Mouse (Mus musculus) myocyte (in vitro differentiated cells): Measurements from ENCODE around the gene Car5a. TPM values are rescaled to one million over a fixed set of nuclear protein-coding genes. Genes with fewer than 3 reads are reported as not detected.

Source experiments
- H3K27me3 ChIP-seq: one replicate; pipeline ENCODE4 v1.6.1; 2011; ENCODE audit not compliant: control insufficient read depth, insufficient read depth, insufficient read length
- H3K36me3 ChIP-seq: one replicate; pipeline ENCODE4 v1.6.1; 2011; ENCODE audit not compliant: control insufficient read depth, insufficient read depth
- H3K4me2 ChIP-seq: one replicate; pipeline ENCODE4 v1.6.1; 2011; ENCODE audit warnings: low read depth, control low read depth
- H3K4me3 ChIP-seq: one replicate; pipeline ENCODE4 v1.5.1; 2011; ENCODE audit warnings: mild to moderate bottlenecking, control low read depth, moderate library complexity
- H3K79me2 ChIP-seq: one replicate; pipeline ENCODE4 v1.6.1; 2011; ENCODE audit not compliant: control insufficient read depth, insufficient read depth
- H3ac ChIP-seq: one replicate; pipeline ENCODE4 v1.6.1; 2011; ENCODE audit not compliant: control insufficient read depth, insufficient read length
- CEBPB ChIP-seq: IDR thresholded peaks from 2 replicates; pipeline ENCODE4 v1.6.1; 2011; ENCODE audit warnings: mild to moderate bottlenecking, moderate library complexity; ENCODE audit not compliant: poor library complexity, insufficient read depth, severe bottlenecking
- E2F4 ChIP-seq: IDR thresholded peaks from one replicate; pipeline ENCODE4 v1.6.1; 2011; ENCODE audit warnings: mild to moderate bottlenecking, control low read depth, moderate library complexity; ENCODE audit not compliant: insufficient read depth
- MAX ChIP-seq: IDR thresholded peaks from one replicate; pipeline ENCODE4 v1.6.1; 2011; ENCODE audit warnings: low read depth, mild to moderate bottlenecking, control low read depth
- MYOD1 ChIP-seq, 3 experiments: IDR thresholded peaks; one replicate each; pipeline ENCODE4 v1.6.1; 2011; ENCODE audit warnings: control low read depth in 2 of 3, low read depth in 2 of 3, mild to moderate bottlenecking in 2 of 3, moderate library complexity in 1 of 3; ENCODE audit not compliant: insufficient read length in 2 of 3, control insufficient read depth in 1 of 3
- MYOG ChIP-seq, 3 experiments: IDR thresholded peaks; one replicate each; pipeline ENCODE4 v1.6.1; 2011; ENCODE audit warnings: control low read depth in 2 of 3, low read depth in 2 of 3, mild to moderate bottlenecking in 2 of 3; ENCODE audit not compliant: insufficient read length in 2 of 3, control insufficient read depth in 1 of 3, insufficient read depth in 1 of 3
- POLR2A ChIP-seq: IDR thresholded peaks from one replicate; pipeline ENCODE4 v1.6.1; 2011; ENCODE audit warnings: low read depth, mild to moderate bottlenecking, control low read depth, moderate library complexity; ENCODE audit not compliant: insufficient read length
- POLR2AphosphoS2 ChIP-seq: IDR thresholded peaks from one replicate; pipeline ENCODE4 v1.6.1; 2011; ENCODE audit warnings: low read depth, control low read depth; ENCODE audit not compliant: insufficient read length
- REST ChIP-seq: IDR thresholded peaks from one replicate; pipeline ENCODE4 v1.6.1; 2011; ENCODE audit warnings: mild to moderate bottlenecking, control low read depth, moderate library complexity; ENCODE audit not compliant: insufficient read depth, insufficient read length
- SRF ChIP-seq: IDR thresholded peaks from one replicate; pipeline ENCODE4 v1.6.1; 2011; ENCODE audit warnings: low read depth; ENCODE audit not compliant: control insufficient read depth, insufficient read length
- TCF12 ChIP-seq: IDR thresholded peaks from one replicate; pipeline ENCODE4 v1.6.1; 2011; ENCODE audit warnings: mild to moderate bottlenecking, control low read depth; ENCODE audit not compliant: poor library complexity, insufficient read depth, severe bottlenecking
- TCF3 ChIP-seq: IDR thresholded peaks from one replicate; pipeline ENCODE4 v1.6.1; 2011; ENCODE audit warnings: low read depth, control low read depth; ENCODE audit not compliant: insufficient read length
- USF1 ChIP-seq: IDR thresholded peaks from one replicate; pipeline ENCODE4 v1.6.1; 2011; ENCODE audit warnings: low read depth, mild to moderate bottlenecking, control low read depth, moderate library complexity
- polyA plus RNA-seq: library from polyadenylated mRNA; unstranded; fragments of >200 nt; fragmentation: generic; extraction: Trizol; gene quantifications from one replicate; pipeline ENCODE4 v1.2.1, GENCODE M21; 2012; ENCODE audit warnings: missing spikeins

Car5a gene
- polyA plus RNA-seq, 1 experiment, result not detected

DNA sequence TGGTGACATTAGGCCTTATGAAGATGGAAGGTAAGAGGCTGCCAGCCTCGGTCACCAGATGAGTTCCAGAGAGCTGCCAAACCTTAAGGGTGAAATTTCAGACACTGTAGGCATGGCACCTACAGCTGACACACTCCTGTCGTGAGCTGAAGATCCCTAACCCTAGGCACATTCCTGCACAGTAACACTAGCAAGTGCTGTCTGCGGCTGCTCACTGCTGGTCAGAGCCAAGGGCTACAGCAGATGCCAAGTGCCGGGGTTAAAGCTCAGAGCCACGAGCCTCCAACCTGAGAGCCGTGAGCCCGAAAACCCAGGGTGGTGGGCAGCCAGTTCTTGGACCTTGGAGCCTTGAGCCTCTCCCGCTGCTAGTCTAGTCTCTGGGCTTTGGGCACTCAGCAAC lies 988 bp downstream of the Car5a start:
- TF ChIP-seq E2F4, result no peak

GRCm38 (mm10) chr8:121943057-121943540 lies 1.6 kb downstream of the Car5a start:
- Histone ChIP-seq H3K36me3 (no peaks in the 10 kb centered on the region), H3K4me2 (no peak overlapping the region), H3K27me3 (no peaks in the 10 kb centered on the region), H3K79me2 (no peaks in the 10 kb centered on the region), H3K4me3 (no peak overlapping the region), H3ac (no peak overlapping the region)
- no peak for TF ChIP-seq POLR2AphosphoS2
- no peak for TF ChIP-seq SRF
- TF ChIP-seq REST, result no peak

More for the DNA sequence above, 988 bp downstream of the Car5a start:
- no peak overlapping the region for H3ac ChIP-seq
- H3K4me3 ChIP-seq, result no peak overlapping the region
- no peaks in the 10 kb centered on the region for H3K36me3 ChIP-seq
- no peaks in the 10 kb centered on the region for H3K79me2 ChIP-seq
- H3K4me2 ChIP-seq, result no peak overlapping the region
- no peaks in the 10 kb centered on the region for H3K27me3 ChIP-seq

DNA sequence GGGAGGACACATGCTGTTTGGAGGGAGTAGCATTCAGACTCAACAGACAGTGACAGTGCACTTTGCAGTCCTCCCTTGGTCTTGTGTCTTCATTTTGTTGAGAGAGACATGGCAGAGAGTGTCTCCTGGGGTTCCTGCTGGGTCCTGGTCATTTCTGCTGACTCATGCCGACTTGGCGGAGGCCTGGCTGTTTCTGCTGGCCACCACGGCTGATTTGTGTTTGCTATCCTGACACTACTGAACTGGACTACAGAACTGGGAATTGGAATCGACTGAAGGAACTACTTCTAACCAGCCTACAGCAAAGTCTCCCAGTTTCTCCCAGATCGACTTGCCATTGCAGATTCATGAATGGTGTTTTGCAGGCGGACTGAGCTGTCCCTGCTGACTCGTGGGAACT lies 6.0 kb downstream of the Car5a start:
- H3K4me3 ChIP-seq, result no peak overlapping the region
- TF ChIP-seq REST (no peak), POLR2A (no peak), E2F4 (no peak), TCF12 (no peak), USF1 (no peak), MYOD1 (IDR thresholded peaks at IDR 0.05; ENCODE audit: control insufficient read depth in 1 of 3, insufficient read length in 2 of 3, low read depth in 2 of 3) (no peak), SRF (no peak), MAX (no peak), POLR2AphosphoS2 (no peak), MYOG (IDR thresholded peaks at IDR 0.05; ENCODE audit: control insufficient read depth in 1 of 3, insufficient read depth in 1 of 3, insufficient read length in 2 of 3, low read depth in 2 of 3) (no peak), CEBPB (no peak)
- H3K4me2 ChIP-seq, result no peak overlapping the region
- no peaks in the 10 kb centered on the region for H3K36me3 ChIP-seq
- H3K79me2 ChIP-seq, result no peaks in the 10 kb centered on the region
- H3ac ChIP-seq, result no peak overlapping the region
- H3K27me3 ChIP-seq, result no peaks in the 10 kb centered on the region

DNA sequence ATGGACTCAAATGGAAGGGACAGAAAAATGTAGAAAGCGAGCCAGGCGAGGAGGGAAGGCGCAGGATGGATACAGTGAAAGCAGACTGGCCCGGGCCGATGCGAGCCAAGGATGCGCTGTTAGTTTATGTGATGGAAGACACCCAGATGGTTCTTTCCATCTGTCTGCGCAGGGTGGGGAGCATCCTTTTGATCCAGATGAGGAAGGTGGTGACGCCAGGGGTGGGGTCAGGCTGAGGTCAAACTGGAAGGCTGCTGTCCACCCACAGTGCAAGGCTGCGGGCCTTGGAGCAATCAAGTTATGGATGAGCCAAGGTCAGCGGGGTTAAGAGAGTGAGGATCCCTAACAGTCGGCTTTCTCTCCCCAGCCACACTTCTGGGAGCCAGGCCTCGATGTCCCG lies 8.3 kb downstream of the Car5a start:
- TF ChIP-seq POLR2A, result no peak
- Histone ChIP-seq H3K79me2 (no peaks in the 10 kb centered on the region), H3K4me3 (no peak overlapping the region), H3ac (no peak overlapping the region), H3K36me3 (no peaks in the 10 kb centered on the region), H3K4me2 (no peak overlapping the region), H3K27me3 (no peaks in the 10 kb centered on the region)

- H3K36me3 ChIP-seq, result no peaks in the 10 kb centered on the region
- H3K79me2 ChIP-seq, result no peaks in the 10 kb centered on the region
- no peak overlapping the region for H3K4me2 ChIP-seq
- TF ChIP-seq MAX, result no peak
- no peak overlapping the region for H3ac ChIP-seq
- H3K4me3 ChIP-seq, result no peak overlapping the region
- no peaks in the 10 kb centered on the region for H3K27me3 ChIP-seq
These were observed 9.1 kb downstream of the Car5a start for GRCm38 (mm10) chr8:121935341-121936294.

GRCm38 (mm10) chr8:121934923-121935322 lies 9.8 kb downstream of the Car5a start:
- Histone ChIP-seq H3K4me3 (no peak overlapping the region), H3K36me3 (no peaks in the 10 kb centered on the region), H3K27me3 (no peaks in the 10 kb centered on the region), H3K4me2 (no peak overlapping the region), H3ac (no peak overlapping the region), H3K79me2 (no peaks in the 10 kb centered on the region)
- TF ChIP-seq USF1, result no peak
- no peak for TF ChIP-seq E2F4
- TF ChIP-seq POLR2AphosphoS2, result no peak
- TF ChIP-seq CEBPB, result no peak
- no peak for TF ChIP-seq SRF
- TF ChIP-seq MAX, result no peak
- no peak for TF ChIP-seq POLR2A
- no peak for TF ChIP-seq TCF12
- TF ChIP-seq REST, result no peak
- TF ChIP-seq MYOG (IDR thresholded peaks at IDR 0.05; ENCODE audit: control insufficient read depth in 1 of 3, insufficient read depth in 1 of 3, insufficient read length in 2 of 3, low read depth in 2 of 3), result no peak
- TF ChIP-seq TCF3, result no peak
